ENCODE assay signal across 8 mouse cellular contexts in genomic region chr4:116995798-116996135, GRCm38 (mm10). TPM values are rescaled to one million over a fixed set of nuclear protein-coding genes. Genes with fewer than 3 reads are reported as not detected.
DNase-seq lines count a peak whose midpoint lies in the region; ATAC-seq and TF ChIP-seq lines count a peak whose summit lies in the region.

No protein-coding gene starts in this region.

- WGBS in kidney, embryonic 14.5 days, result under 1% methylated on average over 16 of the region's 16 CpGs
- WGBS in lung, postnatal 0 days, result 2% methylated on average over 16 of the region's 16 CpGs

- no peaks in the 10 kb centered on the region for H3K9me3 ChIP-seq in kidney, embryonic 14.5 days (ENCODE audit: control insufficient read depth, low read length)
- no peaks in the 10 kb centered on the region for H3K9me3 ChIP-seq in lung, postnatal 0 days (ENCODE audit: low read length)

- no peak overlapping the region for H3K27ac ChIP-seq in kidney, embryonic 14.5 days (ENCODE audit: low read depth, low read length)
- peak overlapping the region; percentile 80 for H3K27ac ChIP-seq in lung, postnatal 0 days (ENCODE audit: low read length)

- no peak for TF ChIP-seq EP300 in lung, postnatal 0 days (IDR thresholded peaks at IDR 0.05)

- DNase-seq in heart, adult 11 months, result peak; percentile 96
- DNase-seq in heart, postnatal 25 days (ENCODE audit: low spot score), result no peak
- peak; percentile 68 to 81 for DNase-seq in cerebellum, postnatal 25 days
- DNase-seq in heart, adult 8-10 months (ENCODE audit: low spot score), result peak; percentile 28
- peak; percentile 75 for DNase-seq in lung, postnatal 0 days (ENCODE audit: low spot score)
- DNase-seq in retina, embryonic 14.5 days (ENCODE audit: low spot score), result peak; percentile 63
- no peak for DNase-seq in frontal cortex, adult 2 months (ENCODE audit: extremely low spot score in 1 of 2, low spot score in 1 of 2)

- no peaks in the 10 kb centered on the region for H3K27me3 ChIP-seq in kidney, embryonic 14.5 days (ENCODE audit: control insufficient read depth, insufficient read depth, low read length)
- H3K27me3 ChIP-seq in lung, postnatal 0 days (replicated peaks; ENCODE audit: insufficient read depth, low read length), result no peaks in the 10 kb centered on the region

- peak; percentile 11 for ATAC-seq in kidney, embryonic 14.5 days (ENCODE audit: low FRiP score, low TSS enrichment)
- ATAC-seq in lung, postnatal 0 days, result peak; percentile 37

- H3K36me3 ChIP-seq in kidney, embryonic 14.5 days (ENCODE audit: control insufficient read depth, insufficient read depth, low read length), result peaks cover 19% of the 10 kb centered on the region; the same call in 1 of the 2 replicates
- peaks cover 7% of the 10 kb centered on the region; the same call in 1 of the 2 replicates for H3K36me3 ChIP-seq in lung, postnatal 0 days (ENCODE audit: insufficient read depth, low read length)

- TF ChIP-seq CTCF in lung, postnatal 0 days (IDR thresholded peaks at IDR 0.05), result peak; percentile 61

- H3K4me3 ChIP-seq in kidney, embryonic 14.5 days (ENCODE audit: low read length), result peak overlapping the region; percentile 97
- H3K4me3 ChIP-seq in lung, postnatal 0 days (ENCODE audit: low read depth, low read length), result peak overlapping the region; percentile 91

- peaks cover 18% of the 10 kb centered on the region; the same call in 1 of the 2 replicates for H3K4me1 ChIP-seq in kidney, embryonic 14.5 days (ENCODE audit: control insufficient read depth, insufficient read depth, low read length)
- H3K4me1 ChIP-seq in lung, postnatal 0 days (ENCODE audit: insufficient read depth, low read depth, low read length), result peaks cover 14% of the 10 kb centered on the region

- H3K4me2 ChIP-seq in kidney, embryonic 14.5 days (replicated peaks; ENCODE audit: low read depth, low read length), result peak overlapping the region; percentile 86
- peak overlapping the region; percentile 96 for H3K4me2 ChIP-seq in lung, postnatal 0 days (replicated peaks; ENCODE audit: low read depth, low read length)

- peak overlapping the region; percentile 74 for H3K9ac ChIP-seq in kidney, embryonic 14.5 days (ENCODE audit: low read depth, low read length)
- H3K9ac ChIP-seq in lung, postnatal 0 days (replicated peaks; ENCODE audit: low read depth), result peak overlapping the region; percentile 82

- intact Hi-C loops in heart, postnatal 25 days (cut with DNase I), result no loop called here

RNA-seq across cellular contexts. Expression of gene Hectd3, which starts 0.7 kb away (rescaled TPM):
- total RNA-seq in heart, postnatal 25 days (2021), result 10 to 100 TPM; 14.8 to 15.3 TPM
- total RNA-seq in heart, adult 8-10 months (2022), result 10 to 100 TPM; 16.7 to 20.6 (median 17.7) TPM
- polyA plus RNA-seq in kidney, embryonic 14.5 days (2014; fragmentation: Nextera tagmentation; extraction: Ambion mirVana), result 4.5 and 7.6 TPM in 2 replicates
- 9.6 and 10.2 TPM in 2 replicates for polyA plus RNA-seq in lung, postnatal 0 days (2015; fragmentation: Nextera tagmentation; extraction: Ambion mirVana)
- polyA plus RNA-seq in frontal cortex, adult 2 months (2012; rRNA removed), result 42.2 and 45.7 TPM in 2 replicates

RNA-seq across cellular contexts. Expression of gene Urod, which starts 1.6 kb away (rescaled TPM):
- 10 to 100 TPM; 85.0 to 91.1 TPM for total RNA-seq in heart, postnatal 25 days (2021)
- 100 to 1,000 TPM in 1 of 4 experiments, 10 to 100 TPM in 3; 85.5 to 108 (median 91.8) TPM for total RNA-seq in heart, adult 8-10 months (2022)
- polyA plus RNA-seq in kidney, embryonic 14.5 days (2014; fragmentation: Nextera tagmentation; extraction: Ambion mirVana), result 83.9 and 101 TPM in 2 replicates
- 76.6 and 82.0 TPM in 2 replicates for polyA plus RNA-seq in lung, postnatal 0 days (2015; fragmentation: Nextera tagmentation; extraction: Ambion mirVana)
- 71.0 and 74.3 TPM in 2 replicates for polyA plus RNA-seq in frontal cortex, adult 2 months (2012; rRNA removed)

RNA-seq across cellular contexts. Expression of gene Eif2b3, which starts 23.4 kb away (rescaled TPM):
- total RNA-seq in heart, postnatal 25 days (2021), result 10 to 100 TPM; 13.5 to 13.8 TPM
- 10 to 100 TPM; 13.5 to 18.2 (median 15.0) TPM for total RNA-seq in heart, adult 8-10 months (2022)
- 52.9 and 53.2 TPM in 2 replicates for polyA plus RNA-seq in kidney, embryonic 14.5 days (2014; fragmentation: Nextera tagmentation; extraction: Ambion mirVana)
- polyA plus RNA-seq in lung, postnatal 0 days (2015; fragmentation: Nextera tagmentation; extraction: Ambion mirVana), result 21.9 and 24.7 TPM in 2 replicates
- polyA plus RNA-seq in frontal cortex, adult 2 months (2012; rRNA removed), result 18.9 and 19.7 TPM in 2 replicates

Comparison
In these comparisons a context has a peak if more than half of its experiments do, and no peak if none do; other contexts are left out.
1. DNase-seq: peak in heart, adult 11 months (single experiment), cerebellum, postnatal 25 days (2 of 2), heart, adult 8-10 months (single experiment), lung, postnatal 0 days (single experiment) and retina, embryonic 14.5 days (single experiment); none in heart, postnatal 25 days (single experiment) and frontal cortex, adult 2 months (0 of 2).